Mouse (Mus musculus) ES-E14 (cell line): ENCODE data around the gene Serpine2. TPM values are rescaled to one million over a fixed set of nuclear protein-coding genes. Genes with fewer than 3 reads are reported as not detected.

Experiments
- DNase-seq: peaks from one replicate; pipeline ENCODE4 v3.0.0-alpha.2; 2013; ENCODE audit warnings: low read depth, low spot score
- H3K27ac ChIP-seq: 2 replicates; pipeline ENCODE4 v1.5.1; 2012; ENCODE audit warnings: low read depth, mild to moderate bottlenecking, low read length, moderate library complexity, mixed read lengths; ENCODE audit not compliant: poor library complexity, insufficient read depth, severe bottlenecking
- H3K36me3 ChIP-seq: 2 replicates; pipeline ENCODE4 v1.6.1; 2012; ENCODE audit warnings: mild to moderate bottlenecking, low read length, moderate library complexity, mixed read lengths; ENCODE audit not compliant: control insufficient read depth, poor library complexity, insufficient read depth, severe bottlenecking
- H3K4me1 ChIP-seq, 2 experiments: fragments of 150-350 bp in 1 of 2; sonication (generic) in 1 of 2; 2 replicates each; pipeline ENCODE4 v1.6.1; 2012; ENCODE audit warnings: low read length in 2 of 2, mild to moderate bottlenecking in 1 of 2, mixed read lengths in 1 of 2; ENCODE audit not compliant: control insufficient read depth in 2 of 2, insufficient read depth in 2 of 2, poor library complexity in 1 of 2
- H3K4me3 ChIP-seq, 2 experiments: fragments of 150-350 bp in 1 of 2; sonication (generic) in 1 of 2; 2 replicates each; pipeline ENCODE4 v1.5.1; 2012; ENCODE audit warnings: low read length in 2 of 2, low read depth in 1 of 2, mild to moderate bottlenecking in 1 of 2, mixed read lengths in 1 of 2; ENCODE audit not compliant: insufficient read depth in 1 of 2, poor library complexity in 1 of 2, severe bottlenecking in 1 of 2
- H3K9ac ChIP-seq: 2 replicates; pipeline ENCODE4 v1.6.1; 2012; ENCODE audit warnings: low read depth, mild to moderate bottlenecking, low read length, mixed read lengths; ENCODE audit not compliant: poor library complexity, insufficient read depth, severe bottlenecking
- H3K9me3 ChIP-seq: fragments of 150-350 bp; sonication (generic); 2 replicates; pipeline ENCODE4 v1.6.1; 2012; ENCODE audit warnings: low read depth, mild to moderate bottlenecking, low read length; ENCODE audit not compliant: control insufficient read depth, insufficient read depth
- CHD2 ChIP-seq: IDR thresholded peaks from 2 replicates; pipeline ENCODE4 v1.6.1; 2014; ENCODE audit warnings: mild to moderate bottlenecking, low read depth, low read length, inconsistent platforms
- HCFC1 ChIP-seq: IDR thresholded peaks from 2 replicates; pipeline ENCODE4 v1.6.1; 2012; ENCODE audit warnings: low read length, inconsistent platforms, borderline replicate concordance; ENCODE audit not compliant: insufficient read depth
- MAFK ChIP-seq: IDR thresholded peaks from 2 replicates; pipeline ENCODE4 v1.6.1; 2014; ENCODE audit warnings: mild to moderate bottlenecking, low read depth, low read length, inconsistent platforms; ENCODE audit not compliant: insufficient read depth
- ZC3H11A ChIP-seq: IDR thresholded peaks from 2 replicates; pipeline ENCODE4 v1.6.1; 2012; ENCODE audit warnings: low read depth, mild to moderate bottlenecking, inconsistent platforms, low read length, borderline replicate concordance
- ZNF384 ChIP-seq: IDR thresholded peaks from 2 replicates; pipeline ENCODE4 v1.6.1; 2012; ENCODE audit warnings: low read depth, low read length, inconsistent platforms
- in situ Hi-C, 2 experiments: fragments of 600-800 bp; cut with MboI; formaldehyde crosslinking; loops; one replicate each; pipeline ENCODE4 v1.15.1; 2025; ENCODE audit warnings: low sequenced_read_pairs in 2 of 2, inconsistent platforms in 1 of 2; ENCODE audit not compliant: unreplicated experiment in 2 of 2
- total RNA-seq: library from RNA; depleted of rRNA; stranded (reverse); fragments of 300-350 nt; gene quantifications from 2 replicates; pipeline ENCODE4 v1.2.3, GENCODE M21; 2012

Serpine2 gene
- total RNA-seq, 1 experiment = 37.0 TPM

- no peak for TF ChIP-seq ZC3H11A
- TF ChIP-seq MAFK = no peak
- TF ChIP-seq CHD2 = no peak
- no peak for TF ChIP-seq HCFC1
- no peak for TF ChIP-seq ZNF384
- Histone ChIP-seq H3K4me3 (no peak overlapping the region), H3K27ac (no peak overlapping the region), H3K36me3 (no peaks in the 10 kb centered on the region), H3K9ac (no peak overlapping the region), H3K4me1 (no peaks in the 10 kb centered on the region), H3K9me3 (no peaks in the 10 kb centered on the region)
- in situ Hi-C loops = no loop called here
- no peak for DNase-seq
These were observed 10.6 kb downstream of the Serpine2 start for GRCm38 (mm10) chr1:79850341-79850740.

GRCm38 (mm10) chr1:79848663-79849062 lies 12.3 kb downstream of the Serpine2 start:
- Histone ChIP-seq H3K27ac (no peak overlapping the region), H3K4me3 (no peak overlapping the region), H3K9me3 (no peaks in the 10 kb centered on the region), H3K9ac (no peak overlapping the region), H3K4me1 (no peaks in the 10 kb centered on the region), H3K36me3 (no peaks in the 10 kb centered on the region)
- DNase-seq = no peak
- TF ChIP-seq ZC3H11A (no peak), MAFK (no peak), CHD2 (no peak), ZNF384 (no peak), HCFC1 (no peak)
- in situ Hi-C loops = no loop called here

GRCm38 (mm10) chr1:79846891-79847290 lies 14.1 kb downstream of the Serpine2 start:
- in situ Hi-C loops = no loop called here
- no peak for DNase-seq
- TF ChIP-seq CHD2 = no peak
- TF ChIP-seq ZC3H11A = no peak
- no peak for TF ChIP-seq MAFK
- TF ChIP-seq HCFC1 = no peak
- no peak for TF ChIP-seq ZNF384
- no peak overlapping the region for H3K4me3 ChIP-seq
- H3K9me3 ChIP-seq = no peaks in the 10 kb centered on the region
- H3K36me3 ChIP-seq = no peaks in the 10 kb centered on the region
- no peaks in the 10 kb centered on the region for H3K4me1 ChIP-seq
- H3K27ac ChIP-seq = no peak overlapping the region
- H3K9ac ChIP-seq = no peak overlapping the region

GRCm38 (mm10) chr1:79832719-79833404 lies 28.1 kb downstream of the Serpine2 start:
- no peak overlapping the region for H3K4me3 ChIP-seq
- in situ Hi-C loops = no loop called here
- no peaks in the 10 kb centered on the region for H3K4me1 ChIP-seq
- no peak for TF ChIP-seq CHD2
- no peak for TF ChIP-seq MAFK
- no peak for TF ChIP-seq ZNF384
- DNase-seq = no peak
- H3K9ac ChIP-seq = no peak overlapping the region
- no peaks in the 10 kb centered on the region for H3K36me3 ChIP-seq
- H3K9me3 ChIP-seq = no peaks in the 10 kb centered on the region
- H3K27ac ChIP-seq = no peak overlapping the region

GRCm38 (mm10) chr1:79823951-79824633 lies 36.9 kb downstream of the Serpine2 start:
- no peak overlapping the region for H3K27ac ChIP-seq
- H3K36me3 ChIP-seq = no peaks in the 10 kb centered on the region
- H3K4me3 ChIP-seq = no peak overlapping the region
- no peak for TF ChIP-seq MAFK
- no peak for TF ChIP-seq HCFC1
- no peak for TF ChIP-seq ZNF384
- TF ChIP-seq ZC3H11A = no peak
- no peak for TF ChIP-seq CHD2
- DNase-seq = no peak
- no peak overlapping the region for H3K9ac ChIP-seq
- in situ Hi-C loops = no loop called here
- H3K9me3 ChIP-seq = no peaks in the 10 kb centered on the region
- H3K4me1 ChIP-seq = no peaks in the 10 kb centered on the region
